Mouse (Mus musculus): ENCODE results near the gene Ctrb1. TPM values are rescaled to one million over a fixed set of nuclear protein-coding genes. Genes with fewer than 3 reads are reported as not detected.
A peak's percentile ranks its signal among the peaks of the same experiment; 100 is the strongest.

Gene Ctrb1
- total and polyA plus RNA-seq, 2 experiments from 2014 or later = 3.4 TPM; not detected in 1

- H3K9ac ChIP-seq (replicated peaks; ENCODE audit: low read depth, low read length) = peak overlapping the region; percentile 45
- no peaks in the 10 kb centered on the region for H3K36me3 ChIP-seq (replicated peaks; ENCODE audit: control insufficient read depth, insufficient read depth, low read length)
- 42% methylated on average over 8 of the region's 8 CpGs for WGBS
- H3K4me1 ChIP-seq (ENCODE audit: control insufficient read depth, insufficient read depth) = peaks cover 70% of the 10 kb centered on the region
- no peak overlapping the region for H3K4me3 ChIP-seq (ENCODE audit: low read depth, low read length)
- TF ChIP-seq CTCF (IDR thresholded peaks at IDR 0.05; ENCODE audit: low read depth) (peak; percentile 34), EP300 (IDR thresholded peaks at IDR 0.05; ENCODE audit: low read depth) (0 out of 2 replicates have a peak, but pooled peaks have one; percentile 45)
- H3K27ac ChIP-seq (ENCODE audit: low read depth) = peak overlapping the region; percentile 96
- ATAC-seq (ENCODE audit: insufficient read depth, low read depth) = 0 out of 2 replicates have a peak, but pooled peaks have one; percentile 2
- H3K4me2 ChIP-seq (ENCODE audit: low read depth, low read length) = peak overlapping the region; percentile 47
- H3K27me3 ChIP-seq (ENCODE audit: control insufficient read depth, insufficient read depth, low read length) = no peaks in the 10 kb centered on the region
- H3K9me3 ChIP-seq (replicated peaks; ENCODE audit: control insufficient read depth, low read length) = no peaks in the 10 kb centered on the region
- no peak for DNase-seq (ENCODE audit: low spot score)
Observed at GRCm38 (mm10) chr8:111735335-111735761, 44.5 kb upstream of the Ctrb1 start.

DNA sequence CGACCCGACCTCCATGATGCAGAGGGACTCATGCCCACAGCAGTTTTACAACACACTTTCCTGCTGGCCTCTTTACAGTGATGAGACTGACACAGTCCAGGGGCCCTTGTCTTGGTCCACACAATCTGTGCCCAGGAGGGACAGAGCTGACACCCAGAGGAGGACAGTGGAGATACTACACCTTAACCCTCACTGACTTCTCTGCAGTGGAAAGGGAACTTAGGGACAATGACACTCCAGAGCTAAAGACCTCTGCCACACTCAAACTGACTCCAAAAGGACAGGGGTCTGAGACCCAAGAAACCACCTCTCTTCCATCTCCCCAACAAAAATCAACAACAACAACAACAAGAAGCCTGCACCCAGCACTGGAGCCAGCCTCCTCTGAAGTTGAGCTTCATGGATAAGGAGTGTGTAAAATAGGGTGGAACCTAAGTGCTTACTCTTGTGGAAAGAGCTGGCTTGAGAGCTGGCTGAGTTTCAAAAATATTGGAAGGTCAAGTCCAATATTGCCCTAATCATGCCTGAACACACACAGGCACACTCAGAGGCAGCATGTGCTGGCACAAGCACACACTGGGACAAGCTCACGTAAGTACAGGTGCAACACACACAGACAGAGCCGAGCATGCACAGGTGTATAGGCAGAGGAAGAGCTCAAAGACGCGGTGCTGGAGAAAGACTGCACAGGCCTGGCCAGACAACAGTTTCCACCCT lies 43.6 kb upstream of the Ctrb1 start:
- H3K4me3 ChIP-seq (ENCODE audit: low read depth, low read length) = no peak overlapping the region
- 36% methylated on average over 6 of the region's 6 CpGs for WGBS
- ATAC-seq (ENCODE audit: insufficient read depth, low read depth) = no peak
- no peak for TF ChIP-seq CTCF (IDR thresholded peaks at IDR 0.05; ENCODE audit: low read depth)
- TF ChIP-seq EP300 (IDR thresholded peaks at IDR 0.05; ENCODE audit: low read depth) = no peak
- peak overlapping the region; percentile 45; the same call in 1 of the 2 replicates for H3K9ac ChIP-seq (replicated peaks; ENCODE audit: low read depth, low read length)
- H3K27me3 ChIP-seq (ENCODE audit: control insufficient read depth, insufficient read depth, low read length) = no peaks in the 10 kb centered on the region
- no peak for DNase-seq (ENCODE audit: low spot score)
- no peaks in the 10 kb centered on the region for H3K9me3 ChIP-seq (replicated peaks; ENCODE audit: control insufficient read depth, low read length)
- peak overlapping the region; percentile 96 for H3K27ac ChIP-seq (ENCODE audit: low read depth)
- peaks cover 70% of the 10 kb centered on the region for H3K4me1 ChIP-seq (ENCODE audit: control insufficient read depth, insufficient read depth)
- H3K36me3 ChIP-seq (replicated peaks; ENCODE audit: control insufficient read depth, insufficient read depth, low read length) = no peaks in the 10 kb centered on the region
- peak overlapping the region; percentile 47 for H3K4me2 ChIP-seq (ENCODE audit: low read depth, low read length)

DNA sequence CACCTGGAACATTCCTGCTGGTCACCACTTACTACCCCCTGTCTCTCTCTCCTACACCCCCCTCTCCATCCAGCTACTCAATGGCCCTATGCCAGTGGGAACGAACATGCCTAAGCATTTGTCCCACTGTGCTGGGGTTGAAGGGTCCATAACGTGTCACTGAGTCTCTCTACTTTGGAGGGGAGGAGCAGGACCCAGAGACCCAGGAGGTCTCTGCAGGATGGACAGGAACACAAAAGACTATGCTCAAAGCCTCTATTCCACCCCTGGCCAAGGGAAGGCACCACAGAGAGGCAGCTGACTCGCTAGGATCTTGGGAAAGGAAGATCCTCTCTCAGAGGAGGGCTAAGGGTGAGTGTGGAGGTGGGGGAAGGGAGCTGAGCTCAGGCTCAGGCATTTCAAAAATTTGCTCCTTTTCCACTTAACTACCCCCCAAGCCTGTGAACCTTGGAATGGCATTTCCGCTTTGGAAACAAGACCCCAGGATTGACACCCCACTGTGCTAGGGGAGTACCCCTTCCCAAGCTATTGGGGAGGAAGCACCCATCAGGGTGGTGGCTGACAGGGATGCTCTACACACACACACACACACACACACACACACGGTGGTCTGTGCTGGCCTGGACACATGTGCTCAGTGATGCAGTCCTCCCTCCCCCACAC lies 42.9 kb upstream of the Ctrb1 start:
- H3K27me3 ChIP-seq (ENCODE audit: control insufficient read depth, insufficient read depth, low read length) = no peaks in the 10 kb centered on the region
- WGBS = 16% methylated on average over 5 of the region's 5 CpGs
- TF ChIP-seq EP300 (IDR thresholded peaks at IDR 0.05; ENCODE audit: low read depth) (no peak), CTCF (IDR thresholded peaks at IDR 0.05; ENCODE audit: low read depth) (no peak)
- H3K9me3 ChIP-seq (replicated peaks; ENCODE audit: control insufficient read depth, low read length) = no peaks in the 10 kb centered on the region
- H3K4me3 ChIP-seq (ENCODE audit: low read depth, low read length) = no peak overlapping the region
- H3K4me2 ChIP-seq (ENCODE audit: low read depth, low read length) = 0 out of 2 replicates have a peak overlapping the region, but pooled peaks have one; percentile 20
- peak overlapping the region; percentile 96 for H3K27ac ChIP-seq (ENCODE audit: low read depth)
- peaks cover 71% of the 10 kb centered on the region for H3K4me1 ChIP-seq (ENCODE audit: control insufficient read depth, insufficient read depth)
- H3K36me3 ChIP-seq (replicated peaks; ENCODE audit: control insufficient read depth, insufficient read depth, low read length) = no peaks in the 10 kb centered on the region
- ATAC-seq (ENCODE audit: insufficient read depth, low read depth) = no peak
- 0 out of 2 replicates have a peak overlapping the region, but pooled peaks have one; percentile 88 for H3K9ac ChIP-seq (replicated peaks; ENCODE audit: low read depth, low read length)
- no peak for DNase-seq (ENCODE audit: low spot score)

DNA sequence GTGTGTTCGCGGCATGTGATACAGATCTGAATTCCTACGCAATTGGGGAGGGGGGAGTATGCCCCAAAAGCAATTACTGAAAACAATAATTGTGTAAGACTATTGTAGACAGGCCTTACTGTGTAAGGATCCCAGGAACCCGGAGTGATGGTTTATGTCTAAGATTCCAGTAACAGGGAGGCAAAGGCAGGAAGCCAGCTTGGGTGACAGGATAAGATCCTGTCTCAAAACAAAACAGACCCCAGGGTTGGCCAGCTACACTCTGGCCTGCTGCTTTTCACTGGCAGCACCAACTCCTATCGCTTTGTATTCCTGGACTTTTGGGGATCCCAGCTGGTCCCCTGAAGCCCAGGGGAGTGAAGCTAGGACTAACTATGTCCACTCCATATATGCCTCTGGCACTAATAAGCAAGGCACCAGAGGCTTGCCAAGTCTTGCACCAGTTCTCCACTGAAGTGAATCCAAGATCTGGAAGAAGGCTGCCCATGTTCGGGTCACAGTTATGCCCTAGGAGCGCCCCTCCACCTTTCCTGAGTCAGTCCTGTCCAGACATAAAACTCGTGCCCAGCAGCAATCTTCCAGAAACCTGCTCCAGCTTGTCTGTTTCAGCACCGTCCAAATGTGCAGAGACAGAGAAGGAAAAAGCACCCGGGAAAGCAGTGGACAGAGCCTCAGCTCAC lies 41.7 kb upstream of the Ctrb1 start:
- TF ChIP-seq EP300 (IDR thresholded peaks at IDR 0.05; ENCODE audit: low read depth) (no peak), CTCF (IDR thresholded peaks at IDR 0.05; ENCODE audit: low read depth) (no peak)
- ATAC-seq (ENCODE audit: insufficient read depth, low read depth) (no peak), DNase-seq (ENCODE audit: low spot score) (no peak)
- Histone ChIP-seq H3K9me3 (replicated peaks; ENCODE audit: control insufficient read depth, low read length) (no peaks in the 10 kb centered on the region), H3K36me3 (replicated peaks; ENCODE audit: control insufficient read depth, insufficient read depth, low read length) (no peaks in the 10 kb centered on the region), H3K4me1 (ENCODE audit: control insufficient read depth, insufficient read depth) (peaks cover 83% of the 10 kb centered on the region), H3K4me2 (ENCODE audit: low read depth, low read length) (peak overlapping the region; percentile 92), H3K27ac (ENCODE audit: low read depth) (peak overlapping the region; percentile 96), H3K9ac (replicated peaks; ENCODE audit: low read depth, low read length) (peak overlapping the region; percentile 88; the same call in 1 of the 2 replicates), H3K4me3 (ENCODE audit: low read depth, low read length) (peak overlapping the region; percentile 88), H3K27me3 (ENCODE audit: control insufficient read depth, insufficient read depth, low read length) (no peaks in the 10 kb centered on the region)
- 17% methylated on average over 10 of the region's 10 CpGs for WGBS

GRCm38 (mm10) chr8:111732004-111732403 lies 41.2 kb upstream of the Ctrb1 start:
- Histone ChIP-seq H3K9me3 (replicated peaks; ENCODE audit: control insufficient read depth, low read length) (no peaks in the 10 kb centered on the region), H3K27me3 (ENCODE audit: control insufficient read depth, insufficient read depth, low read length) (no peaks in the 10 kb centered on the region), H3K27ac (ENCODE audit: low read depth) (peak overlapping the region; percentile 96), H3K4me1 (ENCODE audit: control insufficient read depth, insufficient read depth) (peaks cover 88% of the 10 kb centered on the region), H3K9ac (replicated peaks; ENCODE audit: low read depth, low read length) (peak overlapping the region; percentile 88), H3K36me3 (replicated peaks; ENCODE audit: control insufficient read depth, insufficient read depth, low read length) (no peaks in the 10 kb centered on the region), H3K4me3 (ENCODE audit: low read depth, low read length) (peak overlapping the region; percentile 88), H3K4me2 (ENCODE audit: low read depth, low read length) (peak overlapping the region; percentile 92)
- DNase-seq (ENCODE audit: low spot score) (peak; percentile 96), ATAC-seq (ENCODE audit: insufficient read depth, low read depth) (peak; percentile 89)
- 1% methylated on average over 20 of the region's 41 CpGs for WGBS
- TF ChIP-seq CTCF (IDR thresholded peaks at IDR 0.05; ENCODE audit: low read depth) (no peak), EP300 (IDR thresholded peaks at IDR 0.05; ENCODE audit: low read depth) (no peak)

All from heart, postnatal 0 days (tissue).